Mouse (Mus musculus) midbrain, embryonic 16.5 days (tissue): ENCODE results near the gene Rapgef4. TPM values are rescaled to one million over a fixed set of nuclear protein-coding genes. Genes with fewer than 3 reads are reported as not detected.

ENCODE experiments used
- ATAC-seq: fragments of 200-750 bp; cut with Nextera tagmentation; 2 replicates; pipeline ENCODE4 v1.8.0; 2017; ENCODE audit warnings: moderate TSS enrichment
- H3K27ac ChIP-seq: fragments of 300-500 bp; sonication (generic); 2 replicates; pipeline ENCODE4 v1.5.1; 2014; ENCODE audit warnings: mild to moderate bottlenecking, low read length, mixed read lengths
- H3K27me3 ChIP-seq: fragments of 300-500 bp; sonication (generic); 2 replicates; pipeline ENCODE4 v1.6.1; 2014; ENCODE audit warnings: low read depth, low read length, mixed read lengths; ENCODE audit not compliant: control insufficient read depth, insufficient read depth
- H3K36me3 ChIP-seq: fragments of 300-500 bp; sonication (generic); 2 replicates; pipeline ENCODE4 v1.6.1; 2014; ENCODE audit warnings: mild to moderate bottlenecking, low read length, moderate library complexity, mixed read lengths; ENCODE audit not compliant: control insufficient read depth, insufficient read depth
- H3K4me1 ChIP-seq: fragments of 300-500 bp; sonication (generic); 2 replicates; pipeline ENCODE4 v1.6.1; 2014; ENCODE audit warnings: mild to moderate bottlenecking, low read length, mixed read lengths; ENCODE audit not compliant: control insufficient read depth, insufficient read depth
- H3K4me2 ChIP-seq: fragments of 300-500 bp; sonication (generic); 2 replicates; pipeline ENCODE4 v1.6.1; 2014; ENCODE audit warnings: mild to moderate bottlenecking, low read length, mixed read lengths
- H3K4me3 ChIP-seq: fragments of 300-500 bp; sonication (generic); 2 replicates; pipeline ENCODE4 v1.5.1; 2014; ENCODE audit warnings: low read depth, mild to moderate bottlenecking, low read length, moderate library complexity, mixed read lengths
- H3K9ac ChIP-seq: fragments of 300-500 bp; sonication (generic); 2 replicates; pipeline ENCODE4 v1.6.1; 2014; ENCODE audit warnings: low read depth, low read length, mixed read lengths
- H3K9me3 ChIP-seq: fragments of 300-500 bp; sonication (generic); replicated peaks from 2 replicates; pipeline ENCODE4 v1.6.1; 2014; ENCODE audit warnings: mild to moderate bottlenecking, low read length, mixed read lengths; ENCODE audit not compliant: control insufficient read depth, poor library complexity, severe bottlenecking
- WGBS: fragments of 180-500 bp; shearing (Covaris S2); extraction: QIAGEN DNeasy Blood & Tissue Kit; methylation state at CpG from one replicate; pipeline ENCODE4 v1.1.7; 2014; 5-methylcytosine and 5-hydroxymethylcytosine counted together
- polyA plus RNA-seq: library from polyadenylated mRNA; unstranded; fragments of >200 nt; fragmentation: Nextera tagmentation; extraction: Ambion mirVana; gene quantifications from 2 replicates; pipeline ENCODE4 v1.2.1, GENCODE M21; 2015

Rapgef4 gene
- polyA plus RNA-seq, 1 experiment from 2014 or later: 40.2 TPM

DNA sequence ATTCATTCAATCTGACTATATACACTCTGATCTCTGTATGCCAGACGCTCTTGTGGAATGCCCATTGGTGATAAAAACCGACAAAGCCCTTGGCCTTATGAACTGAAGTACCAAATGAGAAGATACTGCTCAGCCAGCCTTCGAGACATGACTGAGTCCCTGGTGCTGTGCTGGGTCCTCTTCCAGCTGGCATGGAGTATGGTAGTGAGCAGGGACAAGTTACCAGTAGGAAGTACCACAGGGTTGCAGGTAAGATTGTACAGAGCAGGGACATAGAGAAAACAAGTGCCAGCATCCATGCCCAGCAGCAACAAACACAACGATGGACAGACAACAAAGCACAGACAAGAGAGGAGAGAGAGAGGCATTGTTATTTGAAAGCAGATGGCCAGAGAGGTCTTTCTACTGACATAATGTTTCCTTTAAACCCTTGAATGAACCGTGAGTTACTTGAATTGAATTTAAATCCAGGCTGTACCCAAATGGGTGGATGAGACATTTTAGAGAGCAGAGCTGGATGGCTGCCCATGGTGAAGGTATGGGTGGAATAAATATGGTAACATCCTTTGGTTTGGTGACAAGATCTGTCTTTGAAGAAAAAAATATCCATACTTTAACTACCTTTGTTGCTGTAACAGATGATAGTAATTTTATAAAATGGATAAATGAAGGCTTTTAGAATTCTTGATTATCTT lies 12.8 kb downstream of the Rapgef4 start:
- no peaks in the 10 kb centered on the region for H3K36me3 ChIP-seq
- no peak overlapping the region for H3K9ac ChIP-seq
- no peak overlapping the region for H3K27ac ChIP-seq
- H3K27me3 ChIP-seq: no peaks in the 10 kb centered on the region
- H3K4me3 ChIP-seq: no peak overlapping the region
- no peak overlapping the region for H3K4me2 ChIP-seq
- H3K4me1 ChIP-seq: no peaks in the 10 kb centered on the region
- ATAC-seq: no peak
- 77% methylated on average over 5 of the region's 5 CpGs for WGBS
- no peaks in the 10 kb centered on the region for H3K9me3 ChIP-seq

DNA sequence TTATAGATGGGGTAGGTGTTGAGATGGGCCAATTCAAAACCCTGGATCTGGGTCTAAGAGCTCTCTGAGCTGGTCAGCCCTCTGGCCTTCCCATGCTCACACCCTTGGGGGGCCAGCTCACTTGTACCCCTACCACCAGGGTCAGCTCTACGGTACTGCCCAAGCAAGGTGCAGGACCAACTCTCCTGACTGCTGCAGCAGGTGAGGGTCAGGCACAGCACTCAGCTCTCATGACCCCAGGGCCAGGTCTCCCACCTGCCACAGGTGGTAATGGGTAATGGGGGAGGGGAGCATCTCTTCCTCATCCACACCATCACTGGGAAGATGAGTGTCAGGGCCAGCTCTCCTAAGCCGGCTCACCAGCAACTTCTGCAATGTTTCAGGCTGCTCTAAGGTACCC lies 17.5 kb downstream of the Rapgef4 start:
- Histone ChIP-seq H3K9ac (no peak overlapping the region), H3K36me3 (no peaks in the 10 kb centered on the region), H3K27me3 (no peaks in the 10 kb centered on the region), H3K4me2 (no peak overlapping the region), H3K27ac (no peak overlapping the region), H3K4me1 (no peaks in the 10 kb centered on the region), H3K9me3 (no peaks in the 10 kb centered on the region), H3K4me3 (no peak overlapping the region)
- ATAC-seq: no peak
- WGBS: 89% methylated on average over 2 of the region's 2 CpGs

- Histone ChIP-seq H3K4me1 (no peaks in the 10 kb centered on the region), H3K4me3 (no peak overlapping the region), H3K27ac (no peak overlapping the region), H3K9ac (no peak overlapping the region), H3K27me3 (no peaks in the 10 kb centered on the region), H3K9me3 (no peaks in the 10 kb centered on the region), H3K4me2 (no peak overlapping the region), H3K36me3 (no peaks in the 10 kb centered on the region)
- WGBS: 78% methylated on average over 2 of the region's 2 CpGs
- ATAC-seq: no peak
These were observed 19.1 kb downstream of the Rapgef4 start for GRCm38 (mm10) chr2:72000102-72000501.

DNA sequence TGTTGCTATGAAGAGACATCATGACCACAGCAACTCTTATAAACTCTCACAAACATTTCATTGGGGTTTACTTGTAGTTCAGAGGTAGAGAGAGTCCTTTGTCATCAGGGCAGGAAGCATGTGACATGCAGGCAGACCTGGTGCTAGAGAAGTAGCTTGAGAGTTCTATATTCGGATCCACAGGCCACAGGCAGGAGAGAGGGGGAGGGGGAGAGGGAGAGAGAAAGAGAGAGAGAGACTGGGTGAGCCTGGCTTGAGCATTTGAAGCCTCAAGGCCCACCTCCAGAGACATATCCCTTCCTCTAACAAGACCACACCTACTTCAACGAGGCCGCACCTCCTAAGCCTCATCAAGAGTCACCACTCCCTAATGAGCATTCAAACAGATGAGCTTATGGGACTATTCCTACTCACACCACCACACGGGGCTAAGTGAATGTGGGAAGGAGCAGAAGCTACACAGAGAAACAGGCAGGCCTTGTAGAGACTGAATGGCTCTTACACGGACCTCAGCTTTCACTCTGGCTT lies 21.9 kb downstream of the Rapgef4 start:
- Histone ChIP-seq H3K4me1 (no peaks in the 10 kb centered on the region), H3K4me2 (no peak overlapping the region), H3K4me3 (no peak overlapping the region), H3K36me3 (no peaks in the 10 kb centered on the region), H3K9ac (no peak overlapping the region), H3K9me3 (no peaks in the 10 kb centered on the region), H3K27me3 (no peaks in the 10 kb centered on the region), H3K27ac (no peak overlapping the region)
- WGBS: 76% methylated on average over 5 of the region's 5 CpGs
- ATAC-seq: no peak

- Histone ChIP-seq H3K4me1 (no peaks in the 10 kb centered on the region), H3K27me3 (no peaks in the 10 kb centered on the region), H3K36me3 (no peaks in the 10 kb centered on the region), H3K4me2 (no peak overlapping the region), H3K27ac (no peak overlapping the region), H3K4me3 (no peak overlapping the region), H3K9me3 (no peaks in the 10 kb centered on the region), H3K9ac (no peak overlapping the region)
- ATAC-seq: no peak
- 80% methylated on average over 13 of the region's 13 CpGs for WGBS
These were observed 22.9 kb downstream of the Rapgef4 start for GRCm38 (mm10) chr2:72003756-72004525.

GRCm38 (mm10) chr2:72005051-72005450 lies 24.0 kb downstream of the Rapgef4 start:
- H3K9me3 ChIP-seq: no peaks in the 10 kb centered on the region
- H3K4me1 ChIP-seq: no peaks in the 10 kb centered on the region
- H3K27me3 ChIP-seq: no peaks in the 10 kb centered on the region
- ATAC-seq: no peak
- WGBS: 87% methylated on average over 16 of the region's 16 CpGs
- H3K9ac ChIP-seq: no peak overlapping the region
- H3K27ac ChIP-seq: no peak overlapping the region
- no peak overlapping the region for H3K4me3 ChIP-seq
- H3K36me3 ChIP-seq: no peaks in the 10 kb centered on the region
- H3K4me2 ChIP-seq: no peak overlapping the region

DNA sequence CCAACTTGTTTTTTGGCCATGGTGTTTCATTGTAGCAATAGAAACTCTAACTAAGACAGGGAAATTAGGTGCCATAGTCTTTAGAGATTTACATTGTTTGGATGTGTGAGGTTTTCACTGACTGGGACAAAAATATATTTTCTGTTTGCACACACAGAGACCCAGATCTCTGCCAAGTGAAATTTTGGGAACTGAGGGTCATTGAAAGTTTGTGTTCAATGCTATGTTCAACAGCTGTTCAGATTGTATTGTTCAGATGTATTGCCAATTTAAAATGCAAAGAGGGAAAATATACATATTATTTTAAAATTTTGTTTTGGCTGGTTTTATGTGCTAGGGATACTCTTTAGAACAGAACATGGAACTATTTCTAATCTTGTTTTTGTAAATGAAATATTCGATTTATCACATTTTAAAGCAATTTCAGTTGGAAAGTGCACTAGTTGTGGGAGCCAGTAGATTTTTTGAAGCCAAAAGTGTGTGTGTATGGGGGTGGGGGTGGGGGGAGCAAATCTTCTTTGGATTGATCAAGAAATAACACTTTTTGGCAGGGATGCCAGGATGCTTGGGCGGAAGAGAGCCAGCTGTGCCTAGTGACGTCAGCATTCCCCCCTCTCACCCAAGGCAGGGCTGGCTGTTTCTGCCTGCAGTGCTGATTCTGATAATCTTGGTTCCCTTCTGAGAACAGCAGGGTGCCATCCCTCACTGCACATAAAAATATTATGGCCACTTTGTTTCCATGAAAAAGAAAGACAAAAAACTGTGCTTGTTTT lies 28.6 kb downstream of the Rapgef4 start:
- H3K4me1 ChIP-seq: no peaks in the 10 kb centered on the region
- WGBS: 65% methylated on average over 3 of the region's 3 CpGs

DNA sequence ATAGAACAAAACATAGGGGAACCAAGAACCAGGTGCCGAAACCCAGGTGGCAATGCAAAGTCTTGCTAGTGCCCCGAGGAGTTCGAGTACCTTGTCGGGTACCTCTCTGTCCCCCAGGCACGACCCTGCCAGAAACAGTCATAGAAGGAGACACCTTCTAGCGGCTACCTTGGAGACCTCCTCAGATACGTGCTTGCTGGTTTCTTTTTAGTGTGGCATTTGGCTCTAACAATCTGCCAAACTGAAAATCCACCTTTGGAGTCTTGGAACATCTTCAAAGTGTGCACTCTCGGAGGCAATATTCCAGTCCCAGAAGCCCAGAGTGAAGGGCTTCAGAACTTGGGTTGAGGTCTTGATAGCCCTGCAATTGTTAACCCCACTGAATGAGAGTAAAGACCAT lies 34.3 kb downstream of the Rapgef4 start:
- Histone ChIP-seq H3K36me3 (no peaks in the 10 kb centered on the region), H3K4me2 (no peak overlapping the region), H3K4me1 (no peaks in the 10 kb centered on the region), H3K4me3 (no peak overlapping the region), H3K9me3 (no peaks in the 10 kb centered on the region), H3K9ac (no peak overlapping the region), H3K27me3 (no peaks in the 10 kb centered on the region), H3K27ac (no peak overlapping the region)
- no peak for ATAC-seq
- 82% methylated on average over 8 of the region's 8 CpGs for WGBS

More for the DNA sequence above, 28.6 kb downstream of the Rapgef4 start:
- no peak overlapping the region for H3K4me3 ChIP-seq
- no peak overlapping the region for H3K27ac ChIP-seq
- H3K27me3 ChIP-seq: no peaks in the 10 kb centered on the region
- no peak overlapping the region for H3K9ac ChIP-seq
- no peak overlapping the region for H3K4me2 ChIP-seq
- H3K9me3 ChIP-seq: no peaks in the 10 kb centered on the region
- no peaks in the 10 kb centered on the region for H3K36me3 ChIP-seq
- no peak for ATAC-seq
